Mouse (Mus musculus): Measurements from ENCODE around the gene Kiz. TPM values are rescaled to one million over a fixed set of nuclear protein-coding genes. Genes with fewer than 3 reads are reported as not detected.

Kiz gene
- polyA plus RNA-seq, 1 experiment from 2014 or later = 27.9 TPM

- no peak for ATAC-seq
Measured at GRCm38 (mm10) chr2:146873881-146874441, 18.3 kb downstream of the Kiz start.

GRCm38 (mm10) chr2:146877423-146878098 lies 21.9 kb downstream of the Kiz start:
- H3K4me2 ChIP-seq (ENCODE audit: low read length) = no peak overlapping the region
- no peak for ATAC-seq

More at GRCm38 (mm10) chr2:146873881-146874441, 18.3 kb downstream of the Kiz start:
- no peak overlapping the region for H3K27ac ChIP-seq (ENCODE audit: low read length)
- no peaks in the 10 kb centered on the region for H3K27me3 ChIP-seq (ENCODE audit: control insufficient read depth, insufficient read depth, low read depth, low read length)
- no peak overlapping the region for H3K4me3 ChIP-seq (ENCODE audit: low read depth, low read length)
- H3K36me3 ChIP-seq (ENCODE audit: control insufficient read depth, insufficient read depth, low read length) = no peaks in the 10 kb centered on the region
- no peak overlapping the region for H3K9ac ChIP-seq (ENCODE audit: low read depth, low read length)
- H3K4me1 ChIP-seq (ENCODE audit: control insufficient read depth, insufficient read depth, low read length) = no peaks in the 10 kb centered on the region
- WGBS = 91% methylated on average over 7 of the region's 7 CpGs
- no peaks in the 10 kb centered on the region for H3K9me3 ChIP-seq (replicated peaks; ENCODE audit: control insufficient read depth, low read length, poor library complexity, severe bottlenecking)
- no peak overlapping the region for H3K4me2 ChIP-seq (ENCODE audit: low read length)

GRCm38 (mm10) chr2:146881623-146882022 lies 26.0 kb downstream of the Kiz start:
- ATAC-seq = no peak
- H3K27ac ChIP-seq (ENCODE audit: low read length) = no peak overlapping the region
- no peak overlapping the region for H3K4me3 ChIP-seq (ENCODE audit: low read depth, low read length)
- no peaks in the 10 kb centered on the region for H3K9me3 ChIP-seq (replicated peaks; ENCODE audit: control insufficient read depth, low read length, poor library complexity, severe bottlenecking)
- H3K9ac ChIP-seq (ENCODE audit: low read depth, low read length) = no peak overlapping the region
- H3K4me1 ChIP-seq (ENCODE audit: control insufficient read depth, insufficient read depth, low read length) = peaks cover 8% of the 10 kb centered on the region; the same call in 1 of the 2 replicates
- H3K36me3 ChIP-seq (ENCODE audit: control insufficient read depth, insufficient read depth, low read length) = no peaks in the 10 kb centered on the region
- WGBS = 95% methylated on average over 4 of the region's 4 CpGs
- H3K4me2 ChIP-seq (ENCODE audit: low read length) = no peak overlapping the region
- H3K27me3 ChIP-seq (ENCODE audit: control insufficient read depth, insufficient read depth, low read depth, low read length) = no peaks in the 10 kb centered on the region

More at GRCm38 (mm10) chr2:146877423-146878098, 21.9 kb downstream of the Kiz start:
- no peaks in the 10 kb centered on the region for H3K27me3 ChIP-seq (ENCODE audit: control insufficient read depth, insufficient read depth, low read depth, low read length)
- no peak overlapping the region for H3K9ac ChIP-seq (ENCODE audit: low read depth, low read length)
- 78% methylated on average over 1 of the region's 1 CpGs for WGBS
- no peak overlapping the region for H3K4me3 ChIP-seq (ENCODE audit: low read depth, low read length)
- no peak overlapping the region for H3K27ac ChIP-seq (ENCODE audit: low read length)
- H3K9me3 ChIP-seq (replicated peaks; ENCODE audit: control insufficient read depth, low read length, poor library complexity, severe bottlenecking) = no peaks in the 10 kb centered on the region
- H3K36me3 ChIP-seq (ENCODE audit: control insufficient read depth, insufficient read depth, low read length) = no peaks in the 10 kb centered on the region
- H3K4me1 ChIP-seq (ENCODE audit: control insufficient read depth, insufficient read depth, low read length) = no peaks in the 10 kb centered on the region

GRCm38 (mm10) chr2:146884291-146884855 lies 28.7 kb downstream of the Kiz start:
- Histone ChIP-seq H3K27ac (ENCODE audit: low read length) (peak overlapping the region; percentile 18; the same call in 1 of the 2 replicates), H3K36me3 (ENCODE audit: control insufficient read depth, insufficient read depth, low read length) (no peaks in the 10 kb centered on the region), H3K4me2 (ENCODE audit: low read length) (0 out of 2 replicates have a peak overlapping the region, but pooled peaks have one; percentile 1), H3K4me1 (ENCODE audit: control insufficient read depth, insufficient read depth, low read length) (peaks cover 8% of the 10 kb centered on the region; the same call in 1 of the 2 replicates), H3K27me3 (ENCODE audit: control insufficient read depth, insufficient read depth, low read depth, low read length) (no peaks in the 10 kb centered on the region), H3K9ac (ENCODE audit: low read depth, low read length) (no peak overlapping the region), H3K4me3 (ENCODE audit: low read depth, low read length) (no peak overlapping the region), H3K9me3 (replicated peaks; ENCODE audit: control insufficient read depth, low read length, poor library complexity, severe bottlenecking) (no peaks in the 10 kb centered on the region)
- 18% methylated on average over 8 of the region's 8 CpGs for WGBS
- peak; percentile 54; the same call in 1 of the 2 replicates for ATAC-seq

- WGBS = 95% methylated on average over 4 of the region's 4 CpGs
- Histone ChIP-seq H3K27me3 (ENCODE audit: control insufficient read depth, insufficient read depth, low read depth, low read length) (no peaks in the 10 kb centered on the region), H3K4me2 (ENCODE audit: low read length) (no peak overlapping the region), H3K9me3 (replicated peaks; ENCODE audit: control insufficient read depth, low read length, poor library complexity, severe bottlenecking) (no peaks in the 10 kb centered on the region), H3K27ac (ENCODE audit: low read length) (no peak overlapping the region), H3K9ac (ENCODE audit: low read depth, low read length) (no peak overlapping the region), H3K36me3 (ENCODE audit: control insufficient read depth, insufficient read depth, low read length) (peaks cover 2% of the 10 kb centered on the region; the same call in 1 of the 2 replicates), H3K4me1 (ENCODE audit: control insufficient read depth, insufficient read depth, low read length) (peaks cover 8% of the 10 kb centered on the region; the same call in 1 of the 2 replicates), H3K4me3 (ENCODE audit: low read depth, low read length) (no peak overlapping the region)
- ATAC-seq = no peak
Measured at GRCm38 (mm10) chr2:146888786-146889414, 33.2 kb downstream of the Kiz start.

GRCm38 (mm10) chr2:146898977-146899376 lies 43.3 kb downstream of the Kiz start:
- Histone ChIP-seq H3K9ac (ENCODE audit: low read depth, low read length) (no peak overlapping the region), H3K9me3 (replicated peaks; ENCODE audit: control insufficient read depth, low read length, poor library complexity, severe bottlenecking) (no peaks in the 10 kb centered on the region), H3K36me3 (ENCODE audit: control insufficient read depth, insufficient read depth, low read length) (no peaks in the 10 kb centered on the region), H3K4me1 (ENCODE audit: control insufficient read depth, insufficient read depth, low read length) (no peaks in the 10 kb centered on the region), H3K27ac (ENCODE audit: low read length) (no peak overlapping the region), H3K4me2 (ENCODE audit: low read length) (no peak overlapping the region), H3K4me3 (ENCODE audit: low read depth, low read length) (no peak overlapping the region), H3K27me3 (ENCODE audit: control insufficient read depth, insufficient read depth, low read depth, low read length) (no peaks in the 10 kb centered on the region)
- no peak for ATAC-seq

- Histone ChIP-seq H3K9ac (ENCODE audit: low read depth, low read length) (no peak overlapping the region), H3K4me1 (ENCODE audit: control insufficient read depth, insufficient read depth, low read length) (no peaks in the 10 kb centered on the region), H3K4me2 (ENCODE audit: low read length) (no peak overlapping the region), H3K9me3 (replicated peaks; ENCODE audit: control insufficient read depth, low read length, poor library complexity, severe bottlenecking) (no peaks in the 10 kb centered on the region), H3K36me3 (ENCODE audit: control insufficient read depth, insufficient read depth, low read length) (no peaks in the 10 kb centered on the region), H3K4me3 (ENCODE audit: low read depth, low read length) (no peak overlapping the region), H3K27ac (ENCODE audit: low read length) (no peak overlapping the region), H3K27me3 (ENCODE audit: control insufficient read depth, insufficient read depth, low read depth, low read length) (no peaks in the 10 kb centered on the region)
- WGBS = 85% methylated on average over 3 of the region's 3 CpGs
- no peak for ATAC-seq
Measured at GRCm38 (mm10) chr2:146916085-146916484, 60.4 kb downstream of the Kiz start.

GRCm38 (mm10) chr2:146917770-146918169 lies 62.1 kb downstream of the Kiz start:
- no peaks in the 10 kb centered on the region for H3K4me1 ChIP-seq (ENCODE audit: control insufficient read depth, insufficient read depth, low read length)
- H3K9ac ChIP-seq (ENCODE audit: low read depth, low read length) = no peak overlapping the region
- no peak overlapping the region for H3K4me3 ChIP-seq (ENCODE audit: low read depth, low read length)
- no peaks in the 10 kb centered on the region for H3K9me3 ChIP-seq (replicated peaks; ENCODE audit: control insufficient read depth, low read length, poor library complexity, severe bottlenecking)
- no peak overlapping the region for H3K4me2 ChIP-seq (ENCODE audit: low read length)
- H3K27me3 ChIP-seq (ENCODE audit: control insufficient read depth, insufficient read depth, low read depth, low read length) = no peaks in the 10 kb centered on the region
- no peak for ATAC-seq
- H3K36me3 ChIP-seq (ENCODE audit: control insufficient read depth, insufficient read depth, low read length) = no peaks in the 10 kb centered on the region
- H3K27ac ChIP-seq (ENCODE audit: low read length) = no peak overlapping the region
- WGBS = 84% methylated on average over 3 of the region's 3 CpGs

All from midbrain, embryonic 16.5 days (tissue).